Mouse (Mus musculus) bone marrow macrophage, adult 2 months (primary cell): ENCODE results near the gene Mrps14.

ENCODE experiments used
- CTCF ChIP-seq: IDR thresholded peaks from 2 replicates; pipeline ENCODE4 v1.5.1; 2012; ENCODE audit warnings: low read depth, mild to moderate bottlenecking, low read length, moderate library complexity
- POLR2A ChIP-seq: IDR thresholded peaks from 2 replicates; pipeline ENCODE4 v1.6.1; 2012; ENCODE audit warnings: mild to moderate bottlenecking, low read depth, low read length, borderline replicate concordance

DNA sequence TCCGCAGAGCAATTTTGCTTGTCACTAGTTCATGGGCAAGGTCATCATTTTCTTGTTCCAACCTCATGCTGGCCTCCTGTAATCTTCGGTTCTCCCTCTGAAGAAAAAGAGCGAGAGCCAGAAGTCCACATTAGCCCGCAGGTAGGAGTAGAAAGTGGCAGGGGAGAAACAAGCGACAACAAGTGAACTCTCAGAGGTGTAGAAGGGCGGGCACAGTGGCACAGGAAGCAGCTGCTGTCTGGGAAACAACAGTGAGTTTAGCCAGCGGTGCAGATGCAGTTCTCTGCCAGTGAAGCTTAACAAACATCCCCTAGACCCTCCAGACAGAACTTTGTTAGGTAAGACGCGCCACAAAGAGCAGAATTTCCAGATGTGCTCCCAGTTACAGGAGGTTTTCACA, 52.5 kb downstream of the Mrps14 start:
- TF ChIP-seq CTCF = no peak
- TF ChIP-seq POLR2A = no peak
